Mouse (Mus musculus): ENCODE measurements around the gene Ube2t. TPM values are rescaled to one million over a fixed set of nuclear protein-coding genes. Genes with fewer than 3 reads are reported as not detected.
A peak's percentile ranks its signal among the peaks of the same experiment; 100 is the strongest.

Ube2t gene
- total and polyA plus RNA-seq, 3 experiments = 12.1 to 72.6 (median 60.7) TPM

DNA sequence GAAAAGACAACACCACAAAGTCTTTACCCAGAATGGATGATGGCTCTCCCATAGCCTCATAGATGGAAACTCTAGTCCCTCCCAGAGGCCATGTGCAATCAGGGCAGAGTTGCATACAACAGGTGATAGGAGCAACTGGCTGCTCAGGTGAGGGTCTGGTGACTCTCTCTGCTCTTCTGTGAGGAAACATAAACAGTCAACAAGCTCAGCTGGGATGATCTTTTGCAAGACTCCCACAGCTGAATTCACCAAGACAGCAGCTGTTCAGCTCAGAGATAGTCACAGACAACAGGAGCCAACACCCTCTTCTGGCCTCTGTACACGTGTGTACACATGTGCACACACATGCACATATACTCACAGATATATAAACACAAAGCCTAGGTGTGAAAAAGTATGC, 24.1 kb upstream of the Ube2t start:
- DNase-seq (ENCODE audit: low spot score) = no peak
- no peaks in the 10 kb centered on the region for H3K27me3 ChIP-seq (ENCODE audit: insufficient read depth, low read length)
- no peak overlapping the region for H3K4me3 ChIP-seq (ENCODE audit: low read depth, low read length)
- H3K36me3 ChIP-seq (replicated peaks) = peaks cover 8% of the 10 kb centered on the region
- H3K9me3 ChIP-seq (replicated peaks) = no peaks in the 10 kb centered on the region
- no peak for ATAC-seq (ENCODE audit: extremely low read depth, insufficient number of reproducible peaks, low FRiP score, poor library complexity, severe bottlenecking)
- TF ChIP-seq TAL1 (conservative IDR thresholded peaks at IDR 0.05; ENCODE audit: low read depth, low read length) (no peak), GATA2 (IDR thresholded peaks at IDR 0.05; ENCODE audit: borderline replicate concordance, low read depth, low read length) (no peak), GATA1 (IDR thresholded peaks at IDR 0.05; ENCODE audit: borderline replicate concordance, low read length) (no peak)
- no peaks in the 10 kb centered on the region; the same call in 1 of the 2 replicates for H3K4me1 ChIP-seq (ENCODE audit: insufficient read depth, low read depth, low read length)

DNA sequence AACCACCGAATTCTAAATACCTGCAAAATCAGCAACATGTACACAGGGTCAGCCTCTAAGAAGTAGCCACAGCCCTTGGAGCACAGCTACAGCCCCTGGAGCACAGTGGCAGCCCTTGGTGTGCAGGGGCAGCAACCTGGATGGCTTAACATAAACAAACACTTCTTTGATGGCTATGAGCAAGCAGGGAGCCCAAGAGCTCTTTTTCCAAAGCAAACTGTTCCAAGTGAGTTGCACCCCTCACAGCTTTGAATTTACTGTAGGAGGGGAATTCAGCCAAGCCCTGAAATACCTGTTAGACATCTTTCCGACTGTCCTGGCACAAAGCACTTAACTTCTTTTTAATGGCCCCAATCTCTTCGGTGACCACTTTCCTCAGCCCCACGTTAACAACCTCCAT, 21.5 kb upstream of the Ube2t start:
- peaks cover 11% of the 10 kb centered on the region for H3K36me3 ChIP-seq (replicated peaks)

DNA sequence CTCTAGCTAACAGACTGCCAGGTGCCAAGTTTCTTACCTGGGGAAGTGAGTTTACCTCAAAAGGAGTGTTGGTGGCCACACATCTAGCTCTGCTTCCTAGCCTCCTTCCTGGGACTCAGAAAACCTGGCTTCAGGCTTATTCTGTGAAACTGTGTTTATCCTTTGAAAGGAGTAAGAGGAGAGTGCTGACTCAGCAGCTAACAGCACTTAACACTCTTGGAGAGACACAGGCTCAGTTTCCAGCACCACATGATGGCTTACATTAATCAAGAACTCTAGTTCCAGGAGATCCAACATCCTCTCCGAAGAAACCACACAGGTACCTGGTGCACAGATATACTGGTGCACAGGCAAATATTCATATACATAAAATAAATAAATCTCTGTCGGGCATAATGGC, 19.5 kb upstream of the Ube2t start:
- TF ChIP-seq GATA1 (IDR thresholded peaks at IDR 0.05; ENCODE audit: borderline replicate concordance, low read length) (no peak), POLR2AphosphoS5 (IDR thresholded peaks at IDR 0.05; ENCODE audit: insufficient replicate concordance, low read depth, low read length) (no peak), CTCF (IDR thresholded peaks at IDR 0.05; ENCODE audit: low read depth, low read length) (no peak), GATA2 (IDR thresholded peaks at IDR 0.05; ENCODE audit: borderline replicate concordance, low read depth, low read length) (no peak), TAL1 (conservative IDR thresholded peaks at IDR 0.05; ENCODE audit: low read depth, low read length) (no peak)
- Histone ChIP-seq H3K27me3 (ENCODE audit: insufficient read depth, low read length) (no peaks in the 10 kb centered on the region), H3K36me3 (replicated peaks) (peaks cover 18% of the 10 kb centered on the region), H3K4me3 (ENCODE audit: low read depth, low read length) (no peak overlapping the region), H3K9me3 (replicated peaks) (no peaks in the 10 kb centered on the region), H3K4me1 (ENCODE audit: insufficient read depth, low read depth, low read length) (no peaks in the 10 kb centered on the region; the same call in 1 of the 2 replicates)
- ATAC-seq (ENCODE audit: extremely low read depth, insufficient number of reproducible peaks, low FRiP score, poor library complexity, severe bottlenecking) (no peak), DNase-seq (ENCODE audit: low spot score) (no peak)

More for the DNA sequence above, 21.5 kb upstream of the Ube2t start:
- TF ChIP-seq CTCF (IDR thresholded peaks at IDR 0.05; ENCODE audit: low read depth, low read length) (no peak), POLR2AphosphoS5 (IDR thresholded peaks at IDR 0.05; ENCODE audit: insufficient replicate concordance, low read depth, low read length) (no peak), GATA1 (IDR thresholded peaks at IDR 0.05; ENCODE audit: borderline replicate concordance, low read length) (no peak), GATA2 (IDR thresholded peaks at IDR 0.05; ENCODE audit: borderline replicate concordance, low read depth, low read length) (no peak), TAL1 (conservative IDR thresholded peaks at IDR 0.05; ENCODE audit: low read depth, low read length) (no peak)
- DNase-seq (ENCODE audit: low spot score) (no peak), ATAC-seq (ENCODE audit: extremely low read depth, insufficient number of reproducible peaks, low FRiP score, poor library complexity, severe bottlenecking) (no peak)
- Histone ChIP-seq H3K9me3 (replicated peaks) (no peaks in the 10 kb centered on the region), H3K4me1 (ENCODE audit: insufficient read depth, low read depth, low read length) (no peaks in the 10 kb centered on the region; the same call in 1 of the 2 replicates), H3K4me3 (ENCODE audit: low read depth, low read length) (no peak overlapping the region), H3K27me3 (ENCODE audit: insufficient read depth, low read length) (no peaks in the 10 kb centered on the region)

DNA sequence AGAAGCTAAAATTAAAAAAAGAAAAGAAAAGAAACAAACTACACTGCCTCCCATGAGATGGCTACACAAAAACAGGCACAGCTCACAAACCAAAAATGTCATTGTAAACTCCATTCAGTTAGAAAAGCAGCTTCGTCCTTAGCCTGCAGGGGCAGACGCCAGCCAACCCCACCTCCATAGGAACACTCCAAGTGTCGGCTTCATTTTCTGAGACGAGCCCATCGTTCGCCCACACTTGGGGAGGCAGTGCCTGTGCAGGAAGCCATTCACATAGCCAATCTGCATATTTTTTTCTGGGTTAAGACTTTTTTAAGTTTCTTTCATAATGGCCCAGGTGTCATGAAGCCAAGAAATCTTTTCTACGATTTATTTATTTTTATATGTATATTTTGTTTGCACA, 14.8 kb upstream of the Ube2t start:
- ATAC-seq (ENCODE audit: extremely low read depth, insufficient number of reproducible peaks, low FRiP score, poor library complexity, severe bottlenecking) = no peak
- DNase-seq (ENCODE audit: low spot score) = no peak
- Histone ChIP-seq H3K4me3 (ENCODE audit: low read depth, low read length) (no peak overlapping the region), H3K36me3 (replicated peaks) (peaks cover 28% of the 10 kb centered on the region), H3K4me1 (ENCODE audit: insufficient read depth, low read depth, low read length) (no peaks in the 10 kb centered on the region), H3K9me3 (replicated peaks) (no peaks in the 10 kb centered on the region), H3K27me3 (ENCODE audit: insufficient read depth, low read length) (no peaks in the 10 kb centered on the region)
- TF ChIP-seq GATA1 (IDR thresholded peaks at IDR 0.05; ENCODE audit: borderline replicate concordance, low read length) = no peak
- no peak for TF ChIP-seq CTCF (IDR thresholded peaks at IDR 0.05; ENCODE audit: low read depth, low read length)
- no peak for TF ChIP-seq GATA2 (IDR thresholded peaks at IDR 0.05; ENCODE audit: borderline replicate concordance, low read depth, low read length)
- TF ChIP-seq TAL1 (conservative IDR thresholded peaks at IDR 0.05; ENCODE audit: low read depth, low read length) = no peak
- no peak for TF ChIP-seq POLR2AphosphoS5 (IDR thresholded peaks at IDR 0.05; ENCODE audit: insufficient replicate concordance, low read depth, low read length)

DNA sequence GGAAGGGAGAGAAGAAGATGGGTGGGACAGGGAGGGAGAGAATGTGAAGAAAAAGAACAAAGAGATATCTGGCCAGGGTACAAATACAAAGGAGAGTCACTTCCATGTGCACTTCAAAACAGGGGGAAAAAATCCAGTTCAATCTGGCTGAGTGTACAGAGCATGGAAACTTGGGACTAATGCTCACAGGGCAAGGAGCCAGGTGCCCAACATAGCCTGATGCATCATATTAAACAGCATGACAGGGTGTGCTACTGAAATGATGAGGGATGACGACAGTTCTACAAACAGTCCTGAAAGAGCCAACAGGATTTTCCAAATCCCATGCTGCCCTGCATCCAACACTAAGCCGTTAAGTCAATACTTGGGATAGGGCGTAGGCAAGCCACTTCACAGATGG, 12.4 kb upstream of the Ube2t start:
- H3K36me3 ChIP-seq (replicated peaks) = peaks cover 32% of the 10 kb centered on the region
- TF ChIP-seq TAL1 (conservative IDR thresholded peaks at IDR 0.05; ENCODE audit: low read depth, low read length) = no peak
- no peak for TF ChIP-seq GATA1 (IDR thresholded peaks at IDR 0.05; ENCODE audit: borderline replicate concordance, low read length)
- no peak for TF ChIP-seq GATA2 (IDR thresholded peaks at IDR 0.05; ENCODE audit: borderline replicate concordance, low read depth, low read length)
- no peak for TF ChIP-seq POLR2AphosphoS5 (IDR thresholded peaks at IDR 0.05; ENCODE audit: insufficient replicate concordance, low read depth, low read length)
- TF ChIP-seq CTCF (IDR thresholded peaks at IDR 0.05; ENCODE audit: low read depth, low read length) = no peak
- no peak overlapping the region for H3K4me3 ChIP-seq (ENCODE audit: low read depth, low read length)
- ATAC-seq (ENCODE audit: extremely low read depth, insufficient number of reproducible peaks, low FRiP score, poor library complexity, severe bottlenecking) (no peak), DNase-seq (ENCODE audit: low spot score) (no peak)
- peaks cover 12% of the 10 kb centered on the region for H3K4me1 ChIP-seq (ENCODE audit: insufficient read depth, low read depth, low read length)
- no peaks in the 10 kb centered on the region for H3K27me3 ChIP-seq (ENCODE audit: insufficient read depth, low read length)
- no peaks in the 10 kb centered on the region for H3K9me3 ChIP-seq (replicated peaks)

DNA sequence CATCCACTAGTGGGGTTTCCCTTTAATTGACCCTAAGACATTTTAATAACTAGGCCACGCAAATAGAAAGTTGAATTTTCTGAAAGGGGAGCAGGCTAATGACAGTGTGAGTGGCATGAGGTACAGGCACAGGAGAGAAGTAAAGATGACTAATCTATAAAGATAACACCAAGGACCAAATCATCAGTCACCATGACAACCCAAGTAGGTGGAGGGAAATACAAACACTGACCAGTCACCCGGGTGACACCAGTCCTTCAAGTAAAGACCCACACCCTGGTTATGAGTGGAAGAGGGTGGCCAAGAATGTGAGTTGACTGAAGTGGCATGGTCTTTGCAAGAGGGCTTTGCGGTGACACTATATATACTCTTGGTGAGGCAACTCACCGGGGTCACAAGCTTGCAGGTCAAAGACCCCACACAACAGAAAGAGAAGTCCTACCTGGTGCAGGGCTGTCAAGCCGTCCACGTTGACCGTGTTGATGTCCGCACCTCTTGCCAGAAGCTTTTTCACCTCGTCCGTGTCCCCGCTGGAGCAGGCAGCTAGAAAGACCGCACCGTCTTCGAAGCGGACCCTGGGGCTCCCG, 7.2 kb upstream of the Ube2t start:
- Histone ChIP-seq H3K4me1 (ENCODE audit: insufficient read depth, low read depth, low read length) (peaks cover 29% of the 10 kb centered on the region), H3K9me3 (replicated peaks) (no peaks in the 10 kb centered on the region), H3K36me3 (replicated peaks) (peaks cover 24% of the 10 kb centered on the region), H3K4me3 (ENCODE audit: low read depth, low read length) (peak overlapping the region; percentile 80), H3K27me3 (ENCODE audit: insufficient read depth, low read length) (no peaks in the 10 kb centered on the region)
- TF ChIP-seq GATA1 (IDR thresholded peaks at IDR 0.05; ENCODE audit: borderline replicate concordance, low read length) (no peak), GATA2 (IDR thresholded peaks at IDR 0.05; ENCODE audit: borderline replicate concordance, low read depth, low read length) (no peak), TAL1 (conservative IDR thresholded peaks at IDR 0.05; ENCODE audit: low read depth, low read length) (no peak)
- DNase-seq (ENCODE audit: low spot score) (peak; percentile 11), ATAC-seq (ENCODE audit: extremely low read depth, insufficient number of reproducible peaks, low FRiP score, poor library complexity, severe bottlenecking) (no peak)
